Mouse (Mus musculus): Measurements from ENCODE around the gene Mocs2. TPM values are rescaled to one million over a fixed set of nuclear protein-coding genes. Genes with fewer than 3 reads are reported as not detected.

The Mocs2 gene
- polyA plus RNA-seq, 1 experiment from 2014 or later, result 105 TPM

GRCm38 (mm10) chr13:114833351-114833750 lies 15.3 kb downstream of the Mocs2 start:
- H3K27me3 ChIP-seq (ENCODE audit: control insufficient read depth, insufficient read depth, low read length), result no peaks in the 10 kb centered on the region
- H3K27ac ChIP-seq (replicated peaks), result 0 out of 2 replicates have a peak overlapping the region, but pooled peaks have one; percentile 9
- no peak for ATAC-seq (ENCODE audit: low FRiP score, low TSS enrichment)
- no peak overlapping the region for H3K9ac ChIP-seq (ENCODE audit: low read length)
- 0 out of 2 replicates have a peak, but pooled peaks cover 4% of the 10 kb centered on the region for H3K36me3 ChIP-seq (ENCODE audit: control insufficient read depth, insufficient read depth, low read length)
- no peak overlapping the region for H3K4me2 ChIP-seq (replicated peaks; ENCODE audit: low read depth)
- TF ChIP-seq EP300 (optimal IDR thresholded peaks at IDR 0.05), result no peak
- TF ChIP-seq CTCF (IDR thresholded peaks at IDR 0.05; ENCODE audit: low read depth), result no peak
- H3K4me3 ChIP-seq (ENCODE audit: low read depth, low read length), result no peak overlapping the region
- no peaks in the 10 kb centered on the region for H3K9me3 ChIP-seq (ENCODE audit: control insufficient read depth, low read length)
- 45% methylated on average over 4 of the region's 4 CpGs for WGBS
- DNase-seq (ENCODE audit: low spot score), result no peak
- no peaks in the 10 kb centered on the region for H3K4me1 ChIP-seq (replicated peaks; ENCODE audit: control insufficient read depth, insufficient read depth)

- 46% methylated on average over 2 of the region's 2 CpGs for WGBS
Observed at GRCm38 (mm10) chr13:114834580-114834979, 16.5 kb downstream of the Mocs2 start.

GRCm38 (mm10) chr13:114837061-114837460 lies 19.0 kb downstream of the Mocs2 start:
- 82% methylated on average over 7 of the region's 7 CpGs for WGBS

More at GRCm38 (mm10) chr13:114834580-114834979, 16.5 kb downstream of the Mocs2 start:
- no peak for ATAC-seq (ENCODE audit: low FRiP score, low TSS enrichment)
- Histone ChIP-seq H3K4me1 (replicated peaks; ENCODE audit: control insufficient read depth, insufficient read depth) (0 out of 2 replicates have a peak, but pooled peaks cover 5% of the 10 kb centered on the region), H3K4me3 (ENCODE audit: low read depth, low read length) (no peak overlapping the region), H3K9me3 (ENCODE audit: control insufficient read depth, low read length) (no peaks in the 10 kb centered on the region), H3K27me3 (ENCODE audit: control insufficient read depth, insufficient read depth, low read length) (no peaks in the 10 kb centered on the region), H3K27ac (replicated peaks) (no peak overlapping the region), H3K9ac (ENCODE audit: low read length) (no peak overlapping the region), H3K4me2 (replicated peaks; ENCODE audit: low read depth) (no peak overlapping the region), H3K36me3 (ENCODE audit: control insufficient read depth, insufficient read depth, low read length) (0 out of 2 replicates have a peak, but pooled peaks cover 4% of the 10 kb centered on the region)
- no peak for DNase-seq (ENCODE audit: low spot score)
- TF ChIP-seq CTCF (IDR thresholded peaks at IDR 0.05; ENCODE audit: low read depth) (0 out of 2 replicates have a peak, but pooled peaks have one; percentile 3), EP300 (optimal IDR thresholded peaks at IDR 0.05) (no peak)

GRCm38 (mm10) chr13:114838535-114838990 lies 20.5 kb downstream of the Mocs2 start:
- H3K27ac ChIP-seq (replicated peaks), result peak overlapping the region; percentile 73
- no peaks in the 10 kb centered on the region for H3K9me3 ChIP-seq (ENCODE audit: control insufficient read depth, low read length)
- 39% methylated on average over 5 of the region's 5 CpGs for WGBS
- H3K27me3 ChIP-seq (ENCODE audit: control insufficient read depth, insufficient read depth, low read length), result no peaks in the 10 kb centered on the region
- 0 out of 2 replicates have a peak, but pooled peaks cover 5% of the 10 kb centered on the region for H3K4me1 ChIP-seq (replicated peaks; ENCODE audit: control insufficient read depth, insufficient read depth)
- DNase-seq (ENCODE audit: low spot score) (peak; percentile 45), ATAC-seq (ENCODE audit: low FRiP score, low TSS enrichment) (peak; percentile 59; the same call in 1 of the 2 replicates)
- H3K4me2 ChIP-seq (replicated peaks; ENCODE audit: low read depth), result no peak overlapping the region
- no peak overlapping the region for H3K4me3 ChIP-seq (ENCODE audit: low read depth, low read length)
- no peaks in the 10 kb centered on the region for H3K36me3 ChIP-seq (ENCODE audit: control insufficient read depth, insufficient read depth, low read length)
- H3K9ac ChIP-seq (ENCODE audit: low read length), result no peak overlapping the region
- TF ChIP-seq CTCF (IDR thresholded peaks at IDR 0.05; ENCODE audit: low read depth) (no peak), EP300 (optimal IDR thresholded peaks at IDR 0.05) (no peak)

More at GRCm38 (mm10) chr13:114837061-114837460, 19.0 kb downstream of the Mocs2 start:
- 0 out of 2 replicates have a peak, but pooled peaks cover 5% of the 10 kb centered on the region for H3K4me1 ChIP-seq (replicated peaks; ENCODE audit: control insufficient read depth, insufficient read depth)
- H3K9ac ChIP-seq (ENCODE audit: low read length), result no peak overlapping the region
- no peaks in the 10 kb centered on the region for H3K27me3 ChIP-seq (ENCODE audit: control insufficient read depth, insufficient read depth, low read length)
- no peaks in the 10 kb centered on the region for H3K9me3 ChIP-seq (ENCODE audit: control insufficient read depth, low read length)
- no peaks in the 10 kb centered on the region for H3K36me3 ChIP-seq (ENCODE audit: control insufficient read depth, insufficient read depth, low read length)
- no peak overlapping the region for H3K4me2 ChIP-seq (replicated peaks; ENCODE audit: low read depth)
- ATAC-seq (ENCODE audit: low FRiP score, low TSS enrichment) (no peak), DNase-seq (ENCODE audit: low spot score) (no peak)
- no peak for TF ChIP-seq EP300 (optimal IDR thresholded peaks at IDR 0.05)
- TF ChIP-seq CTCF (IDR thresholded peaks at IDR 0.05; ENCODE audit: low read depth), result no peak
- no peak overlapping the region for H3K27ac ChIP-seq (replicated peaks)
- H3K4me3 ChIP-seq (ENCODE audit: low read depth, low read length), result no peak overlapping the region

GRCm38 (mm10) chr13:114839098-114839497 lies 21.1 kb downstream of the Mocs2 start:
- peak overlapping the region; percentile 73 for H3K27ac ChIP-seq (replicated peaks)
- ATAC-seq (ENCODE audit: low FRiP score, low TSS enrichment) (no peak; the same call in 1 of the 2 replicates), DNase-seq (ENCODE audit: low spot score) (no peak)
- no peak overlapping the region for H3K4me3 ChIP-seq (ENCODE audit: low read depth, low read length)
- 0 out of 2 replicates have a peak, but pooled peaks cover 5% of the 10 kb centered on the region for H3K4me1 ChIP-seq (replicated peaks; ENCODE audit: control insufficient read depth, insufficient read depth)
- no peak overlapping the region for H3K4me2 ChIP-seq (replicated peaks; ENCODE audit: low read depth)
- TF ChIP-seq EP300 (optimal IDR thresholded peaks at IDR 0.05) (no peak), CTCF (IDR thresholded peaks at IDR 0.05; ENCODE audit: low read depth) (no peak)
- H3K36me3 ChIP-seq (ENCODE audit: control insufficient read depth, insufficient read depth, low read length), result no peaks in the 10 kb centered on the region
- H3K9ac ChIP-seq (ENCODE audit: low read length), result no peak overlapping the region
- H3K27me3 ChIP-seq (ENCODE audit: control insufficient read depth, insufficient read depth, low read length), result no peaks in the 10 kb centered on the region
- WGBS, result 60% methylated on average over 9 of the region's 9 CpGs
- H3K9me3 ChIP-seq (ENCODE audit: control insufficient read depth, low read length), result no peaks in the 10 kb centered on the region

- 76% methylated on average over 4 of the region's 4 CpGs for WGBS
- DNase-seq (ENCODE audit: low spot score), result no peak
- H3K4me1 ChIP-seq (replicated peaks; ENCODE audit: control insufficient read depth, insufficient read depth), result 0 out of 2 replicates have a peak, but pooled peaks cover 5% of the 10 kb centered on the region
- H3K4me3 ChIP-seq (ENCODE audit: low read depth, low read length), result no peak overlapping the region
- no peaks in the 10 kb centered on the region for H3K9me3 ChIP-seq (ENCODE audit: control insufficient read depth, low read length)
- H3K27me3 ChIP-seq (ENCODE audit: control insufficient read depth, insufficient read depth, low read length), result no peaks in the 10 kb centered on the region
- no peak for ATAC-seq (ENCODE audit: low FRiP score, low TSS enrichment)
- H3K36me3 ChIP-seq (ENCODE audit: control insufficient read depth, insufficient read depth, low read length), result no peaks in the 10 kb centered on the region
- no peak overlapping the region for H3K27ac ChIP-seq (replicated peaks)
- TF ChIP-seq EP300 (optimal IDR thresholded peaks at IDR 0.05) (no peak), CTCF (IDR thresholded peaks at IDR 0.05; ENCODE audit: low read depth) (no peak)
- no peak overlapping the region for H3K4me2 ChIP-seq (replicated peaks; ENCODE audit: low read depth)
- H3K9ac ChIP-seq (ENCODE audit: low read length), result no peak overlapping the region
Observed at GRCm38 (mm10) chr13:114840545-114840944, 22.5 kb downstream of the Mocs2 start.
